Mouse (Mus musculus): ENCODE results near the gene Dnase2a.

DNA sequence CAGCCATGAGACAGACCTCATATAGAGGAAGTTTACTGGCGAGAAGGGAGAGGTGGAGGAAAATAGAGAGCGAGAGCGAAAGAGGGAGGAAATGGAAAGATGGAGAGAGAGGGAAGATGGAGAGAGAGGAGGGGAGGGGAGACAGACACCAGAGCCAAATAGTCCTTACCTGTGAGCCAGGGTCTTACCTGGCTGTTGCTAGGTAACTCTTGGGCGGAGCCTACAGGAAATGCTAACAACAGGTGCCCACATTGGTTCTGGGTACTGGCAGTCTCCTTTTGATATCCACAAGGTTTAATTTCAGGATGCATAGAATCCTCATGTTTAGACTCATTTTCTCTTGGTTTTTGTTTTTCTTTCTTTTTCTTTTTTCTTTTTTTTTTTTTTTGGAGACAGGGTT is 35.3 kb upstream of the Dnase2a start:
- TF ChIP-seq MAX (IDR thresholded peaks at IDR 0.05) (no peak), CTCF (IDR thresholded peaks at IDR 0.05; ENCODE audit: control insufficient read depth, insufficient read depth, insufficient read length) (no peak), CEBPB (IDR thresholded peaks at IDR 0.05; ENCODE audit: low read depth) (no peak), FOSL1 (IDR thresholded peaks at IDR 0.05; ENCODE audit: insufficient read depth, low read length, poor library complexity, severe bottlenecking) (no peak), MYOG (IDR thresholded peaks at IDR 0.05; ENCODE audit: control insufficient read depth, extremely low read depth, insufficient read length) (no peak), USF1 (IDR thresholded peaks at IDR 0.05; ENCODE audit: low read depth) (no peak)
